Mouse (Mus musculus) liver, postnatal 0 days (tissue): ENCODE results near the gene Dync1li2. TPM values are rescaled to one million over a fixed set of nuclear protein-coding genes. Genes with fewer than 3 reads are reported as not detected.

ENCODE experiments used
- ATAC-seq: fragments of 200-750 bp; cut with Nextera tagmentation; 2 replicates; pipeline ENCODE4 v1.8.0; 2017; ENCODE audit warnings: mild to moderate bottlenecking, moderate library complexity
- DNase-seq: peaks from one replicate; pipeline ENCODE4 v3.0.0-alpha.2; 2016
- H3K27ac ChIP-seq: fragments of 300-500 bp; sonication (generic); 2 replicates; pipeline ENCODE4 v1.5.1; 2014; ENCODE audit warnings: antibody characterized with exemption, moderate library complexity, mild to moderate bottlenecking, low read depth
- H3K27me3 ChIP-seq: fragments of 300-500 bp; sonication (generic); 2 replicates; pipeline ENCODE4 v1.6.1; 2014; ENCODE audit warnings: low read length, control low read depth, mixed read lengths; ENCODE audit not compliant: insufficient read depth
- H3K36me3 ChIP-seq: fragments of 300-500 bp; sonication (generic); replicated peaks from 2 replicates; pipeline ENCODE4 v1.6.1; 2014; ENCODE audit warnings: mild to moderate bottlenecking, control low read depth, low read length, moderate library complexity, mixed read lengths; ENCODE audit not compliant: insufficient read depth
- H3K4me1 ChIP-seq: fragments of 300-500 bp; sonication (generic); 2 replicates; pipeline ENCODE4 v1.6.1; 2014; ENCODE audit warnings: antibody characterized with exemption, mild to moderate bottlenecking, control low read depth; ENCODE audit not compliant: insufficient read depth
- H3K4me2 ChIP-seq: fragments of 300-500 bp; sonication (generic); 2 replicates; pipeline ENCODE4 v1.6.1; 2014; ENCODE audit warnings: low read depth, mild to moderate bottlenecking, low read length, moderate library complexity, mixed read lengths
- H3K4me3 ChIP-seq: fragments of 300-500 bp; sonication (generic); 2 replicates; pipeline ENCODE4 v1.5.1; 2014; ENCODE audit warnings: low read depth, low read length
- H3K9ac ChIP-seq: fragments of 300-500 bp; sonication (generic); replicated peaks from 2 replicates; pipeline ENCODE4 v1.6.1; 2014; ENCODE audit warnings: mild to moderate bottlenecking, moderate library complexity
- H3K9me3 ChIP-seq: fragments of 300-500 bp; sonication (generic); 2 replicates; pipeline ENCODE4 v1.6.1; 2016; ENCODE audit warnings: mild to moderate bottlenecking, control low read depth, low read length, mixed read lengths
- CTCF ChIP-seq: sonication (generic); IDR thresholded peaks from 2 replicates; pipeline ENCODE4 v1.5.1; 2016; ENCODE audit warnings: antibody characterized with exemption, low read depth
- EP300 ChIP-seq: IDR thresholded peaks from 2 replicates; pipeline ENCODE4 v1.6.1; 2016; ENCODE audit warnings: antibody characterized with exemption, low read depth, mild to moderate bottlenecking
- WGBS: fragments of 180-500 bp; shearing (Covaris S2); extraction: QIAGEN DNeasy Blood & Tissue Kit; methylation state at CpG from one replicate; pipeline ENCODE4 v1.1.7; 2014; ENCODE audit not compliant: insufficient replicate concordance; 5-methylcytosine and 5-hydroxymethylcytosine counted together
- polyA plus RNA-seq: library from polyadenylated mRNA; unstranded; fragments of >200 nt; fragmentation: Nextera tagmentation; extraction: Ambion mirVana; gene quantifications from 2 replicates; pipeline ENCODE4 v1.2.1, GENCODE M21; 2015

The Dync1li2 gene
- polyA plus RNA-seq, 1 experiment from 2014 or later, result 8.4 TPM

DNA sequence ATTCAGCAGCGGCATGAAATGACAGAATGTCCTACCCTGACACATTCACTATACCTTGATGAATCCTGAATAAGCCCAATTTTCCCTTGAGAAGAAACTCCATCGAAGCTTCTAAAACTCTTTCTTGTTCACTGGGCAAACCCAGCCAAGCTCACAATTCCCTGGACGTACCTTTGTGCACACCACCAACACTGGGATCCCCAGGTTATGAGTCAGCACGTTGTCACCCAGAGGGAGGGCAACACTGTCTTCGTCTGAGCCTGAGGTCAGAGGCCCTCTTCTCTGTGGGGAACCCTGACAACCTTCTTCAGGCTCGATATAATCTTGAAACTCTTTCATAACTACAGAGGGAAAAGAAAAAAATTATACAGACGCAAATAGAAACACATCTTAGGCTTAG is 12.6 kb downstream of the Dync1li2 start:
- ATAC-seq (no peak), DNase-seq (no peak)
- Histone ChIP-seq H3K9ac (no peak overlapping the region), H3K9me3 (no peaks in the 10 kb centered on the region), H3K4me3 (no peak overlapping the region), H3K27me3 (no peaks in the 10 kb centered on the region), H3K4me1 (peaks cover 9% of the 10 kb centered on the region), H3K4me2 (no peak overlapping the region), H3K27ac (no peak overlapping the region), H3K36me3 (peaks cover 86% of the 10 kb centered on the region)
- 81% methylated on average over 7 of the region's 7 CpGs for WGBS
- TF ChIP-seq CTCF (no peak), EP300 (no peak)

- 73% methylated on average over 13 of the region's 13 CpGs for WGBS
- no peak for TF ChIP-seq CTCF
- TF ChIP-seq EP300, result no peak
- H3K4me3 ChIP-seq, result no peak overlapping the region
These were observed 15.1 kb downstream of the Dync1li2 start for GRCm38 (mm10) chr8:104427703-104428102.

GRCm38 (mm10) chr8:104422313-104422712 is 20.5 kb downstream of the Dync1li2 start:
- peaks cover 86% of the 10 kb centered on the region for H3K36me3 ChIP-seq
- no peak for ATAC-seq

More at GRCm38 (mm10) chr8:104427703-104428102, 15.1 kb downstream of the Dync1li2 start:
- H3K27ac ChIP-seq, result no peak overlapping the region
- DNase-seq (no peak), ATAC-seq (no peak)
- H3K4me1 ChIP-seq, result no peaks in the 10 kb centered on the region
- H3K9me3 ChIP-seq, result no peaks in the 10 kb centered on the region
- no peaks in the 10 kb centered on the region for H3K27me3 ChIP-seq
- no peak overlapping the region for H3K4me2 ChIP-seq
- H3K9ac ChIP-seq, result no peak overlapping the region
- peaks cover 87% of the 10 kb centered on the region for H3K36me3 ChIP-seq

GRCm38 (mm10) chr8:104416022-104416421 is 26.8 kb downstream of the Dync1li2 start:
- WGBS, result 84% methylated on average over 6 of the region's 6 CpGs

More at GRCm38 (mm10) chr8:104422313-104422712, 20.5 kb downstream of the Dync1li2 start:
- Histone ChIP-seq H3K9ac (no peak overlapping the region), H3K4me3 (no peak overlapping the region), H3K27me3 (no peaks in the 10 kb centered on the region), H3K4me2 (no peak overlapping the region), H3K4me1 (no peaks in the 10 kb centered on the region), H3K27ac (no peak overlapping the region), H3K9me3 (no peaks in the 10 kb centered on the region)
- 58% methylated on average over 6 of the region's 6 CpGs for WGBS
- no peak for TF ChIP-seq EP300
- no peak for TF ChIP-seq CTCF
- no peak for DNase-seq

GRCm38 (mm10) chr8:104414204-104414603 is 28.6 kb downstream of the Dync1li2 start:
- DNase-seq, result no peak
- TF ChIP-seq EP300, result no peak
- no peak for TF ChIP-seq CTCF
- no peak overlapping the region for H3K9ac ChIP-seq
- no peaks in the 10 kb centered on the region for H3K9me3 ChIP-seq
- no peak overlapping the region for H3K4me2 ChIP-seq
- H3K36me3 ChIP-seq, result peaks cover 19% of the 10 kb centered on the region
- 64% methylated on average over 3 of the region's 3 CpGs for WGBS
- H3K4me1 ChIP-seq, result no peaks in the 10 kb centered on the region
- no peak overlapping the region for H3K27ac ChIP-seq
- H3K4me3 ChIP-seq, result no peak overlapping the region
- ATAC-seq, result no peak
- H3K27me3 ChIP-seq, result no peaks in the 10 kb centered on the region

More at GRCm38 (mm10) chr8:104416022-104416421, 26.8 kb downstream of the Dync1li2 start:
- DNase-seq, result no peak
- H3K4me2 ChIP-seq, result no peak overlapping the region
- no peak for TF ChIP-seq CTCF
- H3K36me3 ChIP-seq, result peaks cover 36% of the 10 kb centered on the region
- no peaks in the 10 kb centered on the region for H3K4me1 ChIP-seq
- ATAC-seq, result no peak
- H3K9ac ChIP-seq, result no peak overlapping the region
- no peaks in the 10 kb centered on the region for H3K9me3 ChIP-seq
- no peaks in the 10 kb centered on the region for H3K27me3 ChIP-seq
- H3K4me3 ChIP-seq, result no peak overlapping the region
- no peak overlapping the region for H3K27ac ChIP-seq

DNA sequence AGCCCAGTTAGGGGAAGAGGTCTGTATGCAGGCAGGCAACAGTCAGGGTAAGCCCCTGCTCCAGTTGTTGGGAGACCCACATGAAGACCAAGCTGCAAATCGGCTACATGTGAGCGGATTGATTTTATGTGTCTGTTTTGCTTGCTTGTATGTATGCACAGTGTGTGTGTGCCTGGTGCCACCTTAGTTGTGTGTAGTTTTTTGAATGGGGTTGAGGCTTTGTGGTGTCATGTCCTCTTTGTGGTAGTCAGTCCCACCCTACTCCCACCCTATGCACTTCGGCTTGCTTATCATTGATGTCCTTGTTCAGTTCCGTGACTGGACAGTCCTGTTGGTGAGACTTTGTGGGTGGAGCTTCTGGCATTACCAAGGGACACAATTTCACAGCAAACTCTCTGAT is 29.1 kb downstream of the Dync1li2 start:
- TF ChIP-seq CTCF, result no peak
- no peak for TF ChIP-seq EP300
- no peak for ATAC-seq
- no peak for DNase-seq
- no peak overlapping the region for H3K4me3 ChIP-seq
- H3K36me3 ChIP-seq, result peaks cover 17% of the 10 kb centered on the region
- H3K9me3 ChIP-seq, result no peaks in the 10 kb centered on the region
- no peaks in the 10 kb centered on the region for H3K27me3 ChIP-seq
- WGBS, result 71% methylated on average over 4 of the region's 4 CpGs
- H3K27ac ChIP-seq, result no peak overlapping the region
- no peak overlapping the region for H3K9ac ChIP-seq
- no peaks in the 10 kb centered on the region for H3K4me1 ChIP-seq
- no peak overlapping the region for H3K4me2 ChIP-seq
